Mouse (Mus musculus) testis, adult 2 months (tissue): ENCODE data around the gene Nat10.

ENCODE experiments used
- CTCF ChIP-seq: fragments of 200-500 bp; IDR thresholded peaks from 2 replicates; pipeline ENCODE4 v1.5.1; 2012; ENCODE audit warnings: low read depth, mild to moderate bottlenecking, inconsistent platforms, low read length, moderate library complexity; ENCODE audit not compliant: control insufficient read depth, insufficient read depth, insufficient replicate concordance
- POLR2A ChIP-seq: fragments of 200-500 bp; IDR thresholded peaks from 2 replicates; pipeline ENCODE4 v1.6.1; 2012; ENCODE audit warnings: low read depth, mild to moderate bottlenecking, inconsistent platforms, low read length, moderate library complexity; ENCODE audit not compliant: control insufficient read depth

DNA sequence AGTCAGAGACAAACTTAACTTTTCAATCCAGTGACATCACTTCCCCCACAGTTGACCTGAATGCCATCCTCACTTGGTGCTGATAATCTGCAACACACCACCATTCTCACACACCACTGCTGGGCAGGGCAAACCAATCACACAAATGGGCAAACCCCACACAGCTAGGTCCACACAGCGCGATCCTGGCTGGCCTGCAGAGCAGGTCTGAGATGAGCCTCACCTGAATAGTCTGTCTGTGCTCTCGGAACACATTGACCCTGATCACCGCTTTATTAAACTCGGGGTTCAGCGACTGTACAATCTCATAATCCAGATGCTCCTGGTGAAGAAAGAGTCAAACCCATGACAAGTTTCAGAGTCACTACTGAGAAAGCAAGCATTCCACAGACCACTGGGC is 18.2 kb downstream of the Nat10 start:
- TF ChIP-seq CTCF (no peak), POLR2A (no peak)
